Mouse (Mus musculus) intestine, postnatal 0 days (tissue): ENCODE measurements around the gene Hbb-bt. TPM values are rescaled to one million over a fixed set of nuclear protein-coding genes. Genes with fewer than 3 reads are reported as not detected.
"Not testable (repeated sequence)": the region's sequence is repeated elsewhere in the genome, so short reads cannot be mapped to it uniquely, and the experiment has no call there.

ENCODE experiments used
- ATAC-seq: fragments of 200-750 bp; cut with Nextera tagmentation; 2 replicates; pipeline ENCODE4 v1.8.0; 2017; ENCODE audit warnings: mild to moderate bottlenecking, moderate TSS enrichment, moderate library complexity
- H3K27ac ChIP-seq: fragments of 300-500 bp; sonication (generic); 2 replicates; pipeline ENCODE4 v1.5.1; 2014; ENCODE audit warnings: mild to moderate bottlenecking, low read depth, low read length, moderate library complexity
- H3K27me3 ChIP-seq: fragments of 300-500 bp; sonication (generic); replicated peaks from 2 replicates; pipeline ENCODE4 v1.6.1; 2014; ENCODE audit warnings: low read length, mixed read lengths; ENCODE audit not compliant: control insufficient read depth, insufficient read depth
- H3K36me3 ChIP-seq: fragments of 300-500 bp; sonication (generic); 2 replicates; pipeline ENCODE4 v1.6.1; 2014; ENCODE audit warnings: mild to moderate bottlenecking, moderate library complexity; ENCODE audit not compliant: control insufficient read depth, insufficient read depth
- H3K4me1 ChIP-seq: fragments of 300-500 bp; sonication (generic); replicated peaks from 2 replicates; pipeline ENCODE4 v1.6.1; 2014; ENCODE audit warnings: antibody characterized with exemption, low read length, mixed read lengths; ENCODE audit not compliant: control insufficient read depth, insufficient read depth
- H3K4me2 ChIP-seq: fragments of 300-500 bp; sonication (generic); replicated peaks from 2 replicates; pipeline ENCODE4 v1.6.1; 2014; ENCODE audit warnings: low read depth, mild to moderate bottlenecking, moderate library complexity
- H3K4me3 ChIP-seq: fragments of 300-500 bp; sonication (generic); 2 replicates; pipeline ENCODE4 v1.5.1; 2014; ENCODE audit warnings: low read depth, low read length
- H3K9ac ChIP-seq: fragments of 300-500 bp; sonication (generic); 2 replicates; pipeline ENCODE4 v1.6.1; 2014; ENCODE audit warnings: mild to moderate bottlenecking, low read depth, low read length
- H3K9me3 ChIP-seq: fragments of 300-500 bp; sonication (generic); 2 replicates; pipeline ENCODE4 v1.6.1; 2016; ENCODE audit warnings: mixed run types; ENCODE audit not compliant: control insufficient read depth
- CTCF ChIP-seq: sonication (generic); IDR thresholded peaks from 2 replicates; pipeline ENCODE4 v1.5.1; 2016; ENCODE audit warnings: low read depth, mild to moderate bottlenecking, control low read depth, antibody characterized with exemption, moderate library complexity
- WGBS: fragments of 180-500 bp; shearing (Covaris S2); extraction: QIAGEN DNeasy Blood & Tissue Kit; methylation state at CpG from one replicate; pipeline ENCODE4 v1.1.7; 2014; 5-methylcytosine and 5-hydroxymethylcytosine counted together
- polyA plus RNA-seq: library from polyadenylated mRNA; unstranded; fragments of >200 nt; fragmentation: Nextera tagmentation; extraction: Ambion mirVana; gene quantifications from 2 replicates; pipeline ENCODE4 v1.2.1, GENCODE M21; 2015

Hbb-bt gene
- polyA plus RNA-seq, 1 experiment from 2014 or later, result 164 TPM

- WGBS, result 75% methylated on average over 3 of the region's 3 CpGs
- H3K36me3 ChIP-seq, result no peaks in the 10 kb centered on the region
- H3K9ac ChIP-seq, result no peak overlapping the region
- H3K4me3 ChIP-seq, result no peak overlapping the region
- no peak for ATAC-seq
- no peaks in the 10 kb centered on the region for H3K9me3 ChIP-seq
- no peak for TF ChIP-seq CTCF
- H3K4me1 ChIP-seq, result no peaks in the 10 kb centered on the region
- no peak overlapping the region for H3K4me2 ChIP-seq
- no peak overlapping the region for H3K27ac ChIP-seq
- H3K27me3 ChIP-seq, result no peaks in the 10 kb centered on the region
Measured at GRCm38 (mm10) chr7:103810746-103811145, 3.0 kb downstream of the Hbb-bt start.

- no peak overlapping the region for H3K4me3 ChIP-seq
- ATAC-seq, result no peak
- 83% methylated on average over 1 of the region's 1 CpGs for WGBS
- H3K36me3 ChIP-seq, result no peaks in the 10 kb centered on the region
- no peak overlapping the region for H3K9ac ChIP-seq
- TF ChIP-seq CTCF, result no peak
- no peaks in the 10 kb centered on the region for H3K27me3 ChIP-seq
- H3K9me3 ChIP-seq, result no peaks in the 10 kb centered on the region
- H3K4me1 ChIP-seq, result no peaks in the 10 kb centered on the region
- H3K27ac ChIP-seq, result no peak overlapping the region
- H3K4me2 ChIP-seq, result no peak overlapping the region
Measured at GRCm38 (mm10) chr7:103810296-103810695, 3.5 kb downstream of the Hbb-bt start.

GRCm38 (mm10) chr7:103809801-103810155, 4.0 kb downstream of the Hbb-bt start:
- Histone ChIP-seq H3K9me3 (no peaks in the 10 kb centered on the region), H3K27me3 (no peaks in the 10 kb centered on the region), H3K4me3 (no peak overlapping the region), H3K9ac (no peak overlapping the region), H3K4me1 (no peaks in the 10 kb centered on the region), H3K36me3 (no peaks in the 10 kb centered on the region), H3K27ac (no peak overlapping the region), H3K4me2 (no peak overlapping the region)
- no peak for TF ChIP-seq CTCF
- WGBS, result 74% methylated on average over 1 of the region's 1 CpGs
- ATAC-seq, result no peak

GRCm38 (mm10) chr7:103808971-103809800, 4.6 kb downstream of the Hbb-bt start:
- Histone ChIP-seq H3K9ac (no peak overlapping the region), H3K4me1 (no peaks in the 10 kb centered on the region), H3K4me2 (no peak overlapping the region), H3K36me3 (no peaks in the 10 kb centered on the region), H3K4me3 (no peak overlapping the region), H3K27ac (no peak overlapping the region), H3K9me3 (no peaks in the 10 kb centered on the region), H3K27me3 (no peaks in the 10 kb centered on the region)
- ATAC-seq, result no peak
- WGBS, result 37% methylated on average over 5 of the region's 5 CpGs
- TF ChIP-seq CTCF, result no peak

GRCm38 (mm10) chr7:103808120-103808519, 5.7 kb downstream of the Hbb-bt start:
- not testable (repeated sequence) for H3K4me1 ChIP-seq, ATAC-seq
- WGBS, result 65% methylated on average over 2 of the region's 2 CpGs

GRCm38 (mm10) chr7:103806856-103807255, 6.9 kb downstream of the Hbb-bt start:
- H3K4me3 ChIP-seq, result no peak overlapping the region
- H3K27me3 ChIP-seq, result no peaks in the 10 kb centered on the region
- no peak overlapping the region for H3K4me2 ChIP-seq
- peak; percentile 73 for TF ChIP-seq CTCF
- H3K27ac ChIP-seq, result no peak overlapping the region
- H3K9me3 ChIP-seq, result no peaks in the 10 kb centered on the region
- no peaks in the 10 kb centered on the region for H3K4me1 ChIP-seq
- WGBS, result 57% methylated on average over 1 of the region's 1 CpGs
- H3K36me3 ChIP-seq, result no peaks in the 10 kb centered on the region
- no peak for ATAC-seq
- no peak overlapping the region for H3K9ac ChIP-seq

More at GRCm38 (mm10) chr7:103808120-103808519, 5.7 kb downstream of the Hbb-bt start:
- not testable (repeated sequence) for H3K9ac ChIP-seq, H3K36me3 ChIP-seq, H3K27ac ChIP-seq, H3K27me3 ChIP-seq, H3K4me2 ChIP-seq, H3K4me3 ChIP-seq, H3K9me3 ChIP-seq
